Mouse (Mus musculus) yolk sac, embryonic 10.5 days (tissue): ENCODE data around the gene Sebox.
"Not testable (repeated sequence)": the region's sequence is repeated elsewhere in the genome, so short reads cannot be mapped to it uniquely, and the experiment has no call there.

Source experiments
- DNase-seq: peaks from one replicate; pipeline ENCODE4 v3.0.0-alpha.2; 2017; ENCODE audit warnings: low spot score

Sebox gene

GRCm38 (mm10) chr11:78497544-78498522 lies 5.4 kb upstream of the Sebox start, which contains the start of gene Sarm1:
Gene Sarm1 (minus strand): TSS chr11:78497754.
- peak; percentile 91 for DNase-seq

- DNase-seq: no peak
Observed at GRCm38 (mm10) chr11:78499004-78499403, 4.2 kb upstream of the Sebox start, which contains the start of gene Vtn. Gene Vtn (plus strand): TSS chr11:78499091.

GRCm38 (mm10) chr11:78499543-78499942 lies 3.7 kb upstream of the Sebox start:
- DNase-seq: no peak

- peak; percentile 70 for DNase-seq
Observed at GRCm38 (mm10) chr11:78500623-78501202, 2.5 kb upstream of the Sebox start.

GRCm38 (mm10) chr11:78501529-78501928 lies 1.7 kb upstream of the Sebox start:
- DNase-seq: no peak

- DNase-seq: no peak
Observed at GRCm38 (mm10) chr11:78505430-78505829, 2.2 kb downstream of the Sebox start.

GRCm38 (mm10) chr11:78509148-78509547 lies 5.9 kb downstream of the Sebox start:
- DNase-seq: no peak

- peak; percentile 93 for DNase-seq
Observed at GRCm38 (mm10) chr11:78512025-78512957, 9.0 kb downstream of the Sebox start, which contains the start of the genes Tmem199 and Poldip2. Gene Tmem199 (minus strand): TSS chr11:78512172. Gene Poldip2 (plus strand): TSS chr11:78512193.

GRCm38 (mm10) chr11:78513106-78513790 lies 10.0 kb downstream of the Sebox start:
- DNase-seq: no peak

GRCm38 (mm10) chr11:78515549-78516325 lies 12.5 kb downstream of the Sebox start:
- no peak for DNase-seq

GRCm38 (mm10) chr11:78518931-78519330 lies 15.7 kb downstream of the Sebox start:
- DNase-seq: no peak

- no peak for DNase-seq
Observed at GRCm38 (mm10) chr11:78521880-78522279, 18.6 kb downstream of the Sebox start.

GRCm38 (mm10) chr11:78522481-78522997 lies 19.3 kb downstream of the Sebox start:
- DNase-seq: no peak

GRCm38 (mm10) chr11:78523241-78523955 lies 20.2 kb downstream of the Sebox start:
- no peak for DNase-seq

GRCm38 (mm10) chr11:78524838-78525237 lies 21.6 kb downstream of the Sebox start:
- DNase-seq: no peak

- no peak for DNase-seq
Observed at GRCm38 (mm10) chr11:78528714-78529113, 25.5 kb downstream of the Sebox start.

GRCm38 (mm10) chr11:78530001-78530400 lies 26.8 kb downstream of the Sebox start:
- no peak for DNase-seq

GRCm38 (mm10) chr11:78531046-78531445 lies 27.8 kb downstream of the Sebox start:
- DNase-seq: no peak

GRCm38 (mm10) chr11:78531515-78531914 lies 28.3 kb downstream of the Sebox start:
- DNase-seq: not testable (repeated sequence)
